Mouse (Mus musculus) testis, adult 2 months (tissue): ENCODE measurements around the gene Atp13a1.

Experiments used
- CTCF ChIP-seq: fragments of 200-500 bp; IDR thresholded peaks from 2 replicates; pipeline ENCODE4 v1.5.1; 2012; ENCODE audit warnings: low read depth, mild to moderate bottlenecking, inconsistent platforms, low read length, moderate library complexity; ENCODE audit not compliant: control insufficient read depth, insufficient read depth, insufficient replicate concordance
- POLR2A ChIP-seq: fragments of 200-500 bp; IDR thresholded peaks from 2 replicates; pipeline ENCODE4 v1.6.1; 2012; ENCODE audit warnings: low read depth, mild to moderate bottlenecking, inconsistent platforms, low read length, moderate library complexity; ENCODE audit not compliant: control insufficient read depth

GRCm38 (mm10) chr8:69807236-69807635, 16.3 kb downstream of the Atp13a1 start:
- no peak for TF ChIP-seq CTCF
- TF ChIP-seq POLR2A: no peak
